Mouse (Mus musculus) frontal cortex, postnatal 25 days (tissue): ENCODE measurements around the gene Add3.
"Not testable (repeated sequence)": the region's sequence is repeated elsewhere in the genome, so short reads cannot be mapped to it uniquely, and the experiment has no call there.

Experiments used
- DNase-seq, 2 experiments: peaks; one replicate each; pipeline ENCODE4 v3.0.0; 2022; ENCODE audit warnings: low spot score in 2 of 2

The Add3 gene

DNA sequence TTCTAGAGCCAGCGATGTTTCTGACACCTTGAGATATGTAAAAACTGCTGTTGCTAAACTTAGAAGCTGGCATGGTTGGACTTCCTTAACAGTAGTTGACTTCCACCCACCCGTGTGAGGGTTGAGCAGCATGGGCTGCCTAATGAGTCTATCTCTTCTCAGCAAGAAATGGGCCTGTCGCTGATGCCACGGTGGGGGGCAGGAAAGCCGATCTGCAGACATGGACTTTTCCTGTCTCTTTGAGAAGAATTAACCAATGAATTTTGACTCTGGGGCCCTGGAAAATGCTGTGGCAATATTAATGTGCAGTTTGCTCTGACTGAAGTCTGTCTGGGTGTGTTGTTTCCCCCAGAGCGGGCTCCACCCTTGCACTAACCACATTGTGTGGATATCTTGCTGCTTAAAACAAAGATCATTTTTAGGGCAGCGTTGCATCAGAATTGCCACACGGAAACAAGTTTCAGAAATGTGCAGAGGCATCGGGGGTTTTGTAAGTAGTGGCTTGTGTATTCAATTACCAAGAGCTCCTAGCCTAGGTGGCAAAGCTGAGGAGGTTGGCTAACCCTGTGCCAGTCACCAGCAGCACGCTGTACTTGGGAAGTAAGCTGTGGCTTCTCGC lies 53.8 kb downstream of the Add3 start:
- no peak for DNase-seq

DNA sequence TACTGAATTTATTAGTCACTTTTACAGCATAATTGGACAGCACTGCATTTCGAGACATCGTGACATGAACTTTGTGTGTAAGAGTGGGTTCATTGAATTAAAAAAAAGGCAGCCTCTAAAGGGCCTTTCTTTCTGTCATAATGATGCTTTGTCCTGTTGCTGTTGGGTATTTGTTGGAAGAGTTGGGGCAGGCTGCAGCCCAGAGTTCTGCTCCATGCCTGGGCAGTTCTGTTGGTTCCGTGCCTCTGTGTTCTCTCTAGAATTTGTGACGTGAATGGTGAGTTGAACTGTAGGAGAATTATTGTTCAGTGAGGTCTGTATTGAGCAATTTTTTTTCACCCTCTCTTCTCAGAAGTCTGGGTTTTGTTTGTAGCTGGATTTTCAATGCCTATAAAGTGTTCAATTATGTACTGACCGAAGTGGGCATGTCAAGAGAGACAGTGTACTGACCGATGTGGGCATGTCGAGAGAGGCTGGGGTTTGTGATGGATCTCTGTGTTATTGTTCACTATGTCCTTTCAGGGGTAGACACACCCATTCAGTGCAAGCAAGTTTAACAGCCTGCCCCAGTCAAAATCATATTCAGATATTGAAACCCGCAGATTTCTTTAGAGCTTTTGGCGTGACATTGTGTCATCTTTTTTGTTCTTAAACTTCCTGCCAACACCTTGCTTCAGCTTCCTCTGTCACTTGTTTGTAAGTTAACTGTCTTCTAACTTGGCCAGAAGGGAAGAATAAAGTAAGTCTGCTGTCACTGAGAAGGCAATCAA lies 54.7 kb downstream of the Add3 start:
- no peak for DNase-seq

GRCm38 (mm10) chr19:53196961-53197360 lies 56.7 kb downstream of the Add3 start:
- no peak for DNase-seq

DNA sequence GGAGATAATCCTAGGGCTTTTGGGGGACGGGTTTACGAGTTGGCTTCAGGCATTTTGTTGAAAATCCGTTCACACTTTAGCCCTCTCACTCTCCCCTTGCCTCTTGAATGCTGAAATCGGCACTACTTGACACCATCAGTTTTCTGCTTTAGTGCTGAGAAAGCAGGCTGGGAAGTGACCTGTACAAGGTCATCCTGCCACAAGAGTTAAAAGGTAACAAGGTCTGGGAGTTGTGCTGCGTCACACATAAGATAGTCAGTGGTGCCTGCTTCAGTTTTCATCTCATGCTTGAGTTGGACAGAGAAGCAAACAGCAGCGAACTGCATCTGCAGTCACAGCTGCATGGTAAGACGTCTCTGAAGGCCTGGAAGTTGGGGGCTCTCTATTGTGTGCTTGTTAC lies 57.5 kb downstream of the Add3 start:
- no peak for DNase-seq

DNA sequence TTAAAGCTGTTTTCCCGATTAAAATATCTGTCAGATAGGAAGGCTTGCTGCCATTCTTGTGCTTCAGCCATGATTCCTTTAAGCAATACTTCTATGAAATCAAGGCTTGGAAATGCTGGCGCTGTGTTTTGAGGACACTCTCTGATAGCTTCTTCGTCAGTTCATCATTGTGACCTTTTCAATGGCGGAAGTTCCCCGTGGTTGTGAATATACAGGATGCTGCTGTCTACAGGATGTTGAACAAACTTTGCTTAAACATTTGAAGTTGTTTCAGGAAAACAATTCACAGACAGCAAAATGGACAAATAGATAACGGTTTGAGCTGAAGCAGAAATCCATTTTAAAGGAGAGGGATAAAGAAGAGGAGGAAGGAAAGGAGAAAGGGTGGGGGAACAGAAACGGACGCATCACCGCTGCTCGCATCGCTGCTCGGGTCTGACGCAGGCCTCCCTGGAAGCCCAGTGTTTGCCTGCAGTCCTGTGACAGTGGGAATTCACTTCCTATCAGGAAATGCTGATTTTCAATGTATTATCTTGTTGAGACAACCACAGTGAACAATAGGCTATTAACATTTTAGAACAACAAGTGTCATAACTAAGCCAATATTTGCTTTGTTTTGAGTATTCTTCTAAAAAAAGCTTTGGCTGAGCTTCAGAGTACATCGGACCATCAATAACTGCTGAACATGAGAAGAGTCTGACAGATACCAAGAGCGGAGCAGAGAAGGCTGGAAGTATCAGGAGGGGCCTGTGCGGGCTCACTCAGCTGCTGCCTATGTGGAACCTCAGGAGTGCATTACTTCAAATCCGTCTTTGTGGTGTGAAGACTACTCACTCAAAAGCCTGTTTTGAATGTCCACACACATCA lies 58.7 kb downstream of the Add3 start:
- no peak for DNase-seq

DNA sequence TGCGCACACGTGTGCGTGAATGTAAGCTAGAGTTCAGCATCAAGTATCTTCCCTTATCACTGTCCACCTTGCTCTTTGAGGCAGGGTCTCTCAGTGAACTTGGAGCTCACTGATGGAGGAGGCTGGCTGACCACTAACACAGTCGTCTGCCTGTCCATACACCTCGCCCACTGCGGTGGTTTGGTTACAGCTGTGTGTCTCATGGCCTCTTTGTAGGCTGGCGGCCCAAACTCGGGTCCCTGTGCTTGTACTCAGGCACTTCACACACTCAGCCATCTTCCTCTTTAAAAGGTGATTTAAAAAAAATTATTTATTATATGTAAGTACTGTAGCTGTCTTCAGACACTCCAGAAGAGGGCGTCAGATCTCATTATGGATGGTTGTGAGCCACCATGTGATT lies 59.5 kb downstream of the Add3 start:
- no peak for DNase-seq

GRCm38 (mm10) chr19:53202116-53202515 lies 61.9 kb downstream of the Add3 start:
- no peak for DNase-seq

GRCm38 (mm10) chr19:53206986-53207385 lies 66.7 kb downstream of the Add3 start:
- no peak for DNase-seq

DNA sequence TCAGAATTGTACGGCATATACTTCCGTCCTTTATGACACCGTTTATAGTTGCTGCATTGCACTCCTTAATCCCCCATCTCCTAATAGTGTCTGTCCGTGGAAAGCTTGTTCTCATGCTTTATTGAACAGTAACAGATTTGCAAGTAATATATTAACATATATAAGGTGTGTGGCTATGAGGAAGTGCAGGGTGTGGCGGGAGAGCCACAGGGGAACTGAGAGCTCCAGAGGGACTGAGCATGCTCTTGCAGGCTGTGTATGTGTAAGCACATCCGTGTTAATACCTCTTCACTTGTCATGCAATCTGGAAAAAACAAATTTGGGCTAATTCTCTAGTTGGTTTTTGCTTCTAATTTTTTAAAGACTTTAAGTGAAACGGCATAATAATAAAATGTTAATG lies 68.6 kb downstream of the Add3 start:
- no peak for DNase-seq

DNA sequence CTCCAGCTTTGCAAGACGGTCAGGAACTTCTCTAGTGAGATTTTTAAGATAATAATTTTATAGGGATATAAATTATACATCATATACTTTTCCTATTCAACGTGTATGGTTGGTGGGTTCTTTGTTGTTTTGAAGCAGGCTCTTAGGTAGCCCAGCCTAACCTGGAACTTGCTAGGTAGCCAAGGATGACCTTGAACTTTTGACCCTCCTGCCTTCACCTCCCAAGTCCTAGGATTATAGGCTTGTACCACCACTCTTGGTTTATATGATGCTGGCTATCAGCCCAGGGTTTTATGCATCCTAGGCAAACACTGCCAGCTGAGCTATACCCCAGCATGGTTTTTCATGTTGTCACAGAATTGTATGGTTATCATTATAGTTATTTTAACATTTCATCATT lies 70.0 kb downstream of the Add3 start:
- DNase-seq: no peak

DNA sequence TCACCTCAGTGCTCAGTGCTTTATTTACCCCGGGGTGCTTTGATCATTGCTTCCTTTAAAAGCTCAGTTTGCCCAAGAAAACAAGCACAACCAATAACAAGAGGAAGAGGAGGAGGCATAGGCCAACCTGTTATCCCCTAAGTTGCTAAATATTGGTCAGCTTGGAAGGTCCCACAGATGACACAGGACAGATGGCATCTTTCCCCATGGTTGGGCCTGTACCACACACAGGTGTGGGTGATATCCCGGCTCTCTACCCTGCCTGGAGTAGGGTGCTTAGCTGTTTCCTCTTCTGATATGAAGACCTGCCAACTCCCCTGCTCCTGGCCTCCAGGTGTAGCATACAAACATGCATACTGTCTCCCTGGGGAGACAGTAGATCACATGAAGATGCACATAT lies 75.1 kb downstream of the Add3 start:
- DNase-seq: no peak

DNA sequence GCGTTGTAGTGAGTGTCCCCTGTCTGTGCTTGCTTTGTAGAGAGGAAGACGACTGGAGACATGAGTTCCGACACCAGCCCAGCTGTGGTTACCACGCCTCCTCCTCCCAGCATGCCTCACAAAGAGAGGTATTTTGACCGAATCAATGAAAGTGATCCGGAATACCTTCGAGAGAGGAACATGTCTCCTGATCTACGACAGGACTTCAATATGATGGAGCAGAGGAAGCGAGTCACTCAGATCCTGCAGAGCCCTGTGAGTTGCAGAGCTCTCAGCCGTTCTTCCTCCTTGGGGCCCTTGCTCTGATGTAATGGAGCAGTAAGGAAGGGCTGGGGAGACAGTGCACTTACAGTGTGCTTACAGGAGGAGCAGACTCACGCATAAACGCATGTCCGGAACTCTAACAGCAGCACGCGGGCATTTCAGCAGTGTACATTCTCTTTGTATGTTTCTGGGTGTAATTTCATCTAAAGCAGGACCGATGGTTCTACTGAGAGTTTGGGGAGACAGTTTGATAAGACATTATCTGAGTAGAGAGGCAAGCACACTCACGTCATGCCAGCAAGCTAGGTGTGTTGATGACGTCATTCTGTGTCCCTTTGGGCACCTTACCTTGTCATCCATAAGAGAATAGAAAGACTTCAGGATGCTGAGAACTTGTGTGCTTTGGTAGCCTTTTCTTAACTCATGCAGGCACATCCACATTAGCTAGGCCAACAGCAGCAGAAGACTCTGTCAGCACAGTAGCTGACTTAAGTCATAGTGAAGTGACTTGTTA lies 76.7 kb downstream of the Add3 start:
- no peak for DNase-seq

DNA sequence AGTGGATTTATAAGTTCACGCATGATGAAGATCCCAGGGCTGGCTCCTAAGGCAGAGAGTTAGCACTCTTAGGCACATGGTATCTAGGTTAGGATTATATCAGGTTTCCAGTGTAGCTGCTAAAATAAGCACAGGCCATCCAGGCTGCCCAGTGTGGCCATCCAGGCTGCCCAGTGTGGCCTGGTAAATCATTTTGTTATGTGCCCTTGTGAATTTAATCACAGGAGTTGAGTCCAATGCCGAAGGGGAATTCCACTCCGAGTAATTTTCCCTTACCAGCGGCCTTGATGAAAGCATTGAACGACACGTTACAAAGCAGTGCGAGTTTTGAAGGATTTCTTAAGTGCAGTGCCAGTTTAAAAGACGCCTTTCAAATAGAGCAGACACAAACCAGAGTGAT lies 77.6 kb downstream of the Add3 start:
- DNase-seq: no peak

- DNase-seq: no peak
Measured at GRCm38 (mm10) chr19:53219305-53219704, 79.1 kb downstream of the Add3 start.

DNA sequence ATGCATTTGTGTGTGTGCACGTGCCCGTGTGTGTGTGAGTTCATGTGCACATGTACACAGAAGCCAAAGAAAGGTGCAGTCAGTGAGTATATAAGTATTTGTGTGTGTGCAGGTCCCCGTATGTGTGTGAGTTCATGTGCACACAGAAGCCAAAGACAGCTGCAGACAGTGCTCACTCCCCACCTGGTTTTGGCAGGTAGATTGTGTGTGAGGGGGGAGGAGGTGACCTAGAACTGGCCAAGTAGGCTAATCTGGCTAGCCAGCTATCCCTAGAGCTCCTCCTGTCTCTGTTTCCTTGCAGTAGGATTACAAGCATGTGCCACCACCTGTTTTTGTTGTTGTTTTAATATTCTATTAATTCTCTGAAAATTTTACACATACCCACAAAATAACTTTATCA lies 80.9 kb downstream of the Add3 start:
- no peak for DNase-seq

GRCm38 (mm10) chr19:53225249-53226070 lies 85.2 kb downstream of the Add3 start:
- not testable (repeated sequence) for DNase-seq

GRCm38 (mm10) chr19:53226651-53227050 lies 86.4 kb downstream of the Add3 start:
- no peak for DNase-seq

- no peak for DNase-seq
Measured at GRCm38 (mm10) chr19:53228064-53228794, 88.0 kb downstream of the Add3 start.

DNA sequence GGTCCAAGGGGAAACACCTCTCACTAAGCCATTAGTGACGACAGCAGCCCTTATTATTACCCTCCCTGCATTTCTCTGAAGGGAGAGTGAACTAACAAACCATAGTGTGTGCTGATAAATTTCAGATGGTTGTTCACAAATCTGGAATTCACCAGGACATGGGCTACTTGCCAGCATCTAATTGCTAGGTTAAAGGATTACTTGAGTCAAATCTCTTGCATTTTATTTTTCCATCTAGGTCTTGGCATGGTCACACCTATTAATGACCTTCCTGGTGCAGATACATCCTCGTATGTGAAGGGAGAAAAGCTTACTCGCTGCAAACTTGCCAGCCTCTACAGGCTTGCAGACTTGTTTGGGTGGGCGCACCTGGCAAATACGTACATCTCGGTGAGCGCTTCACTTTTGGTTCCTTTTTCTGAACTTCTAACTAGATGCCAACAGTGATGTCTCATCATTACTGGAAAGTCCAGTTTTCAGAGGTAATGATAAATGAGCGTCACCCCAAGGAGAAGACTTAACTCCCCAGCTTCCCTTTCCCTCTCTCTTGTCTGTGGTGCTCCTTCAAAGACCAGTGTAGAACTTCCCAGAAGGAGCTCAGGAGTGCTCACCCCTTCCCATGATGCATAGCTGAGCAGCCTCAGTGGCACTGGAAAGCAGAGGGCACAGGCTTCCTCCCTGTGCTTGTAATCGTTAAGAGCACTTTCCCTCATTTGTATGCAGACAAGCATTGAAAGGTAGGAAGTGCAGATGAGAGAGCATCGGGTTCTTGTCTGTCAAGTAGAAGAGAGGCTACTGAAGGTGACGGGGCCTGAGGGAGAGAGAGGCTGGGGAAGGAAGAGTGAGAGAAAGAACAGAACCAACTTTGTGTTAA lies 90.9 kb downstream of the Add3 start:
- no peak for DNase-seq
